Mouse (Mus musculus) liver, embryonic 18 days (tissue): Measurements from ENCODE around the gene Zfpm1. TPM values are rescaled to one million over a fixed set of nuclear protein-coding genes. Genes with fewer than 3 reads are reported as not detected.

Experiments used
- polyA plus RNA-seq: library from polyadenylated mRNA; depleted of rRNA; stranded (reverse); fragments of >200 nt; gene quantifications from 2 replicates; pipeline ENCODE4 v1.2.3, GENCODE M21; 2012; rRNA removed

Gene Zfpm1
- 34.5 and 41.9 TPM in 2 replicates for polyA plus RNA-seq

DNA sequence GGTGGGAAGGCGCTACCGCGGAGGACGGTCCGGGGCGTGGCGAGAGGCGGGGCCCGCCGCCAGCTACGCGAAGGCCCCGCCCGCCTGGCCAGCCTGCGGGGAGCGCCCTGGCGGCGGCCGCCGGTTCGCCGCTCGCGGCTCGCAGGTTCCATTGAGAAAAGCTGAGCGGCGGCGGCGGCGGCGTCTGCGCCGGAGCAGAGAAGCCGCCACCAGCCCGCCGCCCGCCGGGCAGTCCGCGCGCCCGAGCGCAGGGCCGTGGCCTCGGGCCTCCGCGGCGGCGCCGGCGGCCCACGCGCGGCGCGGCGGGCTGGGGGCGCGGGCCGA lies at the start of gene Zfpm1:
Gene Zfpm1 (plus strand): TSS at position 107 of the 324 bp plus-strand sequence.

GRCm38 (mm10) chr8:122360696-122361416 lies 78.9 kb downstream of the Zfpm1 start, which contains the start of gene Trhr2:
Gene Trhr2 (minus strand): TSS chr8:122360746.

GRCm38 (mm10) chr8:122376365-122377231 lies 94.7 kb downstream of the Zfpm1 start, which contains the start of gene Zc3h18:
Gene Zc3h18 (plus strand): TSS chr8:122376609.

Other genes starting within 250 kb of the Zfpm1 start
- not detected in 2 replicates for gene Trhr2, start 78.6 kb downstream of the Zfpm1 start, polyA plus RNA-seq
- 13.4 and 17.0 TPM in 2 replicates for gene Zc3h18, start 94.5 kb downstream of the Zfpm1 start, polyA plus RNA-seq
- 0.05 TPM in 1 of 2 replicates, not detected in the other for gene Il17c, start 139.9 kb downstream of the Zfpm1 start, polyA plus RNA-seq
- 107 and 119 TPM in 2 replicates for gene Cyba, start 150.8 kb downstream of the Zfpm1 start, polyA plus RNA-seq
- 29.7 and 41.7 TPM in 2 replicates for gene Mvd, start 161.3 kb downstream of the Zfpm1 start, polyA plus RNA-seq
- 0.84 and 0.85 TPM in 2 replicates for gene Snai3, start 178.6 kb downstream of the Zfpm1 start, polyA plus RNA-seq
- gene Rnf166, start 193.9 kb downstream of the Zfpm1 start, polyA plus RNA-seq: 20.0 and 21.6 TPM in 2 replicates
- 10.9 and 11.2 TPM in 2 replicates for gene Ctu2, start 194.0 kb downstream of the Zfpm1 start, polyA plus RNA-seq